Mouse (Mus musculus) mature B cell (primary cell): ENCODE data around the gene Slc34a3.
"Not testable (repeated sequence)": the region's sequence is repeated elsewhere in the genome, so short reads cannot be mapped to it uniquely, and the experiment has no call there.

Experiments used
- in situ Hi-C: fragments of 300-500 bp; cut with MboI; formaldehyde crosslinking; loops from 2 replicates; pipeline ENCODE4 v1.14.3; 2019

The Slc34a3 gene

DNA sequence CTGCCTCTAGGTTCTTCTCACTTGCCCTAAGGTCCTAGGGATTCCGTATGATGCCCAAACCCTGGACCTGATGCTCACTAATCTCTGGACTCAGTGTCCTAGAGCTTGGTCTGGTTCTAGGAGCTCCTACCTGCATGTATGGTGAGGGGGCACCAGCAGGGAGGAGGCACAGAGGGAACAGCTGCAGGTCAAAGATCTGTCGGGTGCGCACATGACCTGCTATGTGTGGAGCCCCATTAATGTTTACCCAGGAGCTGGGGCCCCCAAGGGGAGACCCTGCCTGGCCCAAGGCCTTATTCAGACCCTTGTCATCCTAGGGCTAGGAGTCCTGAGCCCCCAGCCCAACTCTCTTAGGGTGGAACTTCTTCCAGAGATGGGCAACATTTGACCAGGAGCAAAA, at the start of gene Slc34a3:
TSS of gene Slc34a3 (minus strand) at position 315 of the 400 bp plus-strand sequence.
- in situ Hi-C loops = no loop called here

GRCm38 (mm10) chr2:25278928-25279882, 45.0 kb upstream of the Slc34a3 start:
- in situ Hi-C loops = no loop called here

GRCm38 (mm10) chr2:25273010-25273409, 38.8 kb upstream of the Slc34a3 start:
- in situ Hi-C loops = no loop called here

DNA sequence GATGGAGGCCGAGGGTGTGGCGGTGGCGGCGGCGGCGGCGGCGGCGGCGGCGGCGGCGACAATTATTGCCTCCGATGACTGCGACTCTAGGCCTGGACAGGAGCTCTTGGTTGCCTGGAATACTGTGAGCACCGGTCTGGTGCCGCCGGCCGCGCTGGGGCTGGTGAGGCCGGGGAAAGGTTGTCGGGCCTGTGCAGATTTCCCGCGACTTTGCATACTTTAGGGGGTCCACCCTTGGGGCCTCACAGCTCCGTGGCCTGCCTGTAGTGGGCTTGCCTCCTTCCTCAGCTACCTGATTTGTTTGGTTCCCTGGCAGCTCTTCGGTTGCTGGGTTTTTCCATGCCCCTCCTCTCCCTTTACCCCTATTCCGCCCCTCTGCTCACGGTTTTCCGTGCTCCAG, 38.4 kb upstream of the Slc34a3 start:
- in situ Hi-C loops = no loop called here

GRCm38 (mm10) chr2:25271827-25272511, 37.8 kb upstream of the Slc34a3 start, which contains the start of the genes Ssna1 and Anapc2:
TSS of gene Ssna1 (minus strand) at chr2:25272438.
TSS of gene Anapc2 (plus strand) at chr2:25272478.
- in situ Hi-C loops = no loop called here

DNA sequence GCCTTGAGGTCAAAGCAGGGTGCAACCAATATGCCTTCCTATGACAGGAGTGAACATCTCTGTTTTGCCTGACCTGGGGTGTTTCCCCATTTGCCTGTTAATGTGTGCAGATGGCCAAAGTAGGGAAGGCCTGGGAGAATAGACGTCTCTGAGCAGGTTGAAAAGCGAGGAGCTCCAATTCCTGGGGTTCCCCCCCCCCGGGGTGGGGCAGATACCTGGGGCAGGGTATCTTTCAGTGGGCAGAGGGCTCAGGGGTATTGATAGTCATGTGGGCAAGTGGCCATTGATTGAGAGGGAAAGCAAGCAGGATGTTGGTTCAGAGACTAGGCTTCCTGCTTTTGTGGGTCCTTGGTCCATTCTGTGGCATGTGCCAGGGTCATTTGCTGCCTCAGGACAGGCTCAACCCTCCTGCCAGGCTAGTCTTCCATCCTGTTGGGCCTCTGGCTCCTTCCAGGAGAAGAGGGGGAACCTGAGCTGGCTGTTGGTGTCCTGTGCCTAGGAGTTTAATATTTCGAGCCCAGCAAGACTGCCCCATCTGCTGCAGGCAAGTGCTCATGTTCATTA, 33.7 kb upstream of the Slc34a3 start:
- in situ Hi-C loops = no loop called here

DNA sequence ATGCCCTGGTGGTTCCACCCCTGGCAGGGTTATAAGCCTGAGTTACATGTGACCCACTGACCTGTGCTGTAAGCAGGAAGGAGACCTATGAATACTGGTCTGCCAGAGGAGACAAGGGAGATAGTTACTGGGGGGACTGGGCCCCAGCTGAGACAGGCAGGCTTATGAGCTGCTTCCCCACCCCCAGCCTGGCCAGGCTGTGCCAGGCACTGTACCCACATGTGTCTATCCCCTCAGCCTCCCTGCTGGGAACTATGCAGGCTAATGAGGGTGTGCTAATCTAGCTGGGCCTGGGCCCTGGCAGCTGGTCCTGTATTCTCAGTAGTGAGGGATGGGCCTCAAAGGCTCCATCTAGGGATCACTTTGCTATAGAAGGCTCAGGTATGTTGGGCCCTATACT, 33.1 kb upstream of the Slc34a3 start:
- in situ Hi-C loops = no loop called here

GRCm38 (mm10) chr2:25266720-25267119, 32.6 kb upstream of the Slc34a3 start:
- in situ Hi-C loops = no loop called here

GRCm38 (mm10) chr2:25265897-25266656, 31.9 kb upstream of the Slc34a3 start:
- in situ Hi-C loops = no loop called here

DNA sequence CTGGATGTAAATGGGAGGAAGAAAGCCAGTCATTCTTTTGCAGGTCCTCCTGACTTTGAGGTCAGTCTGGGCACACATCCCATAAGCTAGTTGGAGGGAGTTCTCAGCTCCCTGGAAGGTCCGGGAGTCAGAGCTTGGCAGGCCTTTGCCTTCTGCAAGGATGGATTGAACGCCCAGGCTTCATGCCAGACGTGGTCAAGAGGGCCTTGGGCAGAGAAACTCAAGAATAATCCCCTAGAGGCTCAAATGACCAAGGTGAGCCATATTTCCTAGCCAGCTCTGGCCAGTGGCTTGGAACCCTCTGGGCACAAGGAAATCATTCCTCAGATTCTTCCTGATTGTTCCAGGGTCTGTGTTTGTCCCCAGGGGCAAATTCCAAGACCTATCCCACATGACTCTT, 30.7 kb upstream of the Slc34a3 start:
- in situ Hi-C loops = no loop called here

- in situ Hi-C loops = no loop called here
Observed at GRCm38 (mm10) chr2:25264286-25264660, 30.1 kb upstream of the Slc34a3 start.

GRCm38 (mm10) chr2:25263623-25264285, 29.6 kb upstream of the Slc34a3 start:
- in situ Hi-C loops = no loop called here

DNA sequence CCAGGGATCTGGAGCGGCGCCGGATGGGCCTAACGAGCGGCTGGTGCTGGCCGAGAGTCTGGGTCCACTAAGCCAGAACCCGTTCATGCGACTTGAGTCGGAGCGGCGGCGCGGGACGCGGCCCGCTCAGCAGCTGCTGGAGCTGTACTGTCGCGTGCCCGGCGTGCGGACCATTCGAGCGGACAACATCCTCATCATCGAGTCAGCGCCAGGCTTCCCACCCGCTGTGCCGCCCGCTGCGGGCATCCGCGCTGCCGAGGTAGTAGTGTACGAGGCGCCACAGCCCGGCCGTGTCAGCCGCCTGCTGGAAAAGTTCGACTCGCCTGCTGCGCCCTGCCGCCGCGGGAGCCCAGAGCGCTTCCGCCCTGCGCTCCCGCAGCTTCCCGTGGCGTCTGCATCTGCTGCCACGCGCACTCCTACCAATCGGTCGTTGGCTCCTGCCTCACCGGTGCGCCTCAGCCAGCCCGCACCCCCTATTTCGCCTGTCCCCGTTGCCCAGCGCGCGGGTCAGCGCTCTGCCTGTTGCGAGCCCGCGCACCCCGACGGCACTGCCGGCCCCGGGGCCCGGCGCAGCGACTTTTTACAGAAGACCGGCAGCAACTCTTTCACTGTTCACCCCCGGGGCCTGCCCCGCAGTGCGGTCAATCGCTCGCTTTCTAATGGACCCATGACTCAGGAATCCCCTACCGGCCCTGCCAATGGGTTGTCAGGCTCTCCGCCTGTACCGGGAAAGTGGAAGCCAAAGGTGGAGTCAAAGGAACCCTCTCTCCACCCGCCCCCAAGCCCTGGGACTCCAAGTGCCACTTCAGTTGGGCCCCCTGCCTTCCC, 28.8 kb upstream of the Slc34a3 start:
- in situ Hi-C loops = no loop called here

DNA sequence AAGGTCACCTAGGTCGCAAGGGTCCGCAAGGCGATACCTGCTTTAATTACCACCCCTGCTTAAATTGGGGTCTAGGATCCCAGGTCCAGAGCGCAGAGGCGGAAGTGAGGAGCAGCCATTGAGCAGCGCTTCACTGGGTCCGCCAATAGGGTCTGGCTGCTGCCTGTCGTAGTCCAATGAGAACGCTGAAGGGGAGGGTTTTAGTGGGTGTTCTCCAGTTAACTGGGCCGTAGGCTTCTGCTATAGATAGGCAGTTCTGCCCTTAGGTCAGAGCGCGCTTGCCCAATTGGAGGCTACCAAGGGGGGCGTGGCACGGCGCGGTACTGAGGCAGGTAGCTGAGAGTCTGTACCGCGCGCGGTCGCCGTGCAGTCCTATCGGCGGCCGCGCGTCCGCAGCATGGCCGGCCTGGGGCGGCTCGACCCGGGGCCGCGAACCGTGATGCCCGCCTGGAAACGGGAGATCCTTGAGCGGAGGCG, 28.2 kb upstream of the Slc34a3 start, which contains the start of gene Tprn:
TSS of gene Tprn (plus strand) at position 328 of the 477 bp plus-strand sequence.
- in situ Hi-C loops = no loop called here

- in situ Hi-C loops = no loop called here
Observed at GRCm38 (mm10) chr2:25261870-25262269, 27.7 kb upstream of the Slc34a3 start.

DNA sequence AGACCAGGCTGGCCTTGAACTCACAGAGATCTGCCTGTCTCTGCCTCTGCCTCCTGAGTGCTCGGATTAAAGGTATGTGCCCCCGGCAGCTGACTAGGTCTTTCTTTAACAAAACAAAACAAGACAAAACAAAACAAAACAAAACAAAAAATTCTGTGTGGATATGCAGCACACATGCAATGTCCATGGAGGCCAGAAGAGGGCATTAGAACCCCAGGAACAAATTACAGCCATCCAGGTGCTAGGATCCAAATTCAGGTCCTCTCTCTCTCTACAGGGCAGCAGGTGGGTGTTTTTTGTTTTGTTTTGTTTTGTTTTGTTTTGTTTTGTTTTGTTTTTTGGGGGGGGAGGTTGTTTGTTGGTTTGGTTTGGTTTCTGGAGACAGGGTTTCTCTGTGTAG, 24.7 kb upstream of the Slc34a3 start:
- in situ Hi-C loops = no loop called here

- in situ Hi-C loops = not testable (repeated sequence)
Observed at GRCm38 (mm10) chr2:25257250-25257649, 23.1 kb upstream of the Slc34a3 start.

DNA sequence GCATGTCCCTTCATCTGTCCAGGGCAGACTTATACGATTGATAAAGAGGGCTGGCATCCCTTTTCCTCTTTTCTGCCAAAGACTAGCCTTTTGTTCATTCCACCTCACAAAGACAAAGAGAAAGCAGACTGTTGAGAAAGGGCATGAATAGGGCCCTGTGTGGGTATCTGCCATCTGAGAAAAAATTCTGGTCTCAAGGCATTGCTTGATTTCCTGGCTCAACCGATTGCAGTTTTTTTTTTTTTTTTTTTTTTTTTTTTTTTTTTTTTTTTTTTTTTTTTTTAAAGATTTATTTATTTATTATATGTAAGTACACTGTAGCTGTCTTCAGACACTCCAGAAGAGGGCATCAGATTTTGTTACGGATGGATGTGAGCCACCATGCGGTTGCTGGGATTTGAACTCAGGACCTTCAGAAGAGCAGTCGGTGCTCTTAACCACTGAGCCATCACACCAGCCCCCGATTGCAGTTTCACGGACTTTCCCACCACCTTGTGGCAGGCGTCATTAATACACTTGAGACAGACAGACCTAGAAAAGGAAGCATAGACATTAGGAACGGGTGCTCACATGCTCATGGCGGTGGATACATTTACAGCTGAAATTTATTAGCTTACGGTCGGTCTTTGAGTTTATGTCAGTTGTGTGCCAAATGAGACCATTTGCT, 22.4 kb upstream of the Slc34a3 start:
- in situ Hi-C loops = not testable (repeated sequence)

DNA sequence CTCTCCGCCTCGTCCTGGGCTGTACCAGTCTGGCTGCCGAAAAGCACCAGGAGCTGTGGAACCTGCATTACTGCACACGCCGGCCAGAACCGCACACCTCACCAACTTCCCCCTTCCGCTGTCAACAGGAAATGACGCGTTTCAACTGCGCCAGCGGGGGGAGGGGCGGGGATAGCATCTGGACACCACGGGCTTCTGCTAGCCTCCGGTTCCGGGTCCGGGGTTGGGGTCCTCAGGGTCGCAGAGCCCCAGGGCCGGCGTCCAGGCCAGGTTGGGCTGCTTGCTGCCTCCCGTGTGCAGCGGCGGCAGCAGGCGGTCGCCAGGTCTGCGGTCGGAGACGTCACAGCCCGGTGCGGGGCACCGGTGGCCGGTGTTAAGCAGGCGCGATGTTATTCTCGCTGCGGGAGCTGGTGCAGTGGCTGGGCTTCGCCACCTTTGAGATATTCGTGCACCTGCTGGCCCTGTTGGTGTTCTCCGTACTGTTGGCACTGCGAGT, 21.2 kb upstream of the Slc34a3 start, which contains the start of gene Tmem203:
TSS of gene Tmem203 (plus strand) at position 156 of the 496 bp plus-strand sequence.
- in situ Hi-C loops = no loop called here
